Mouse (Mus musculus) CH12.LX (cell line): ENCODE measurements around the gene Ppp2r3a. TPM values are rescaled to one million over a fixed set of nuclear protein-coding genes. Genes with fewer than 3 reads are reported as not detected.

Source experiments
- DNase-seq: peaks from one replicate; pipeline ENCODE4 v3.0.0-alpha.2; 2013; ENCODE audit errors: extremely low read depth
- H3K27ac ChIP-seq: 2 replicates; pipeline ENCODE4 v1.5.1; 2012; ENCODE audit warnings: low read depth, mild to moderate bottlenecking, control low read depth, moderate library complexity; ENCODE audit not compliant: insufficient read depth
- H3K27me3 ChIP-seq: replicated peaks from 2 replicates; pipeline ENCODE3; 2012; ENCODE audit warnings: inconsistent platforms
- H3K36me3 ChIP-seq, 2 experiments: replicated peaks in 1 of 2; 2 replicates each; pipeline versions ENCODE3 to v1.6.1; 2012; ENCODE audit warnings: inconsistent platforms in 1 of 2, low read length in 1 of 2, mild to moderate bottlenecking in 1 of 2, mixed read lengths in 1 of 2, moderate library complexity in 1 of 2; ENCODE audit not compliant: control insufficient read depth in 1 of 2, insufficient read depth in 1 of 2
- H3K4me1 ChIP-seq, 2 experiments: 2 replicates each; pipeline ENCODE4 v1.6.1; 2012; ENCODE audit warnings: inconsistent platforms in 1 of 2, moderate library complexity in 1 of 2; ENCODE audit not compliant: insufficient read depth in 2 of 2, control insufficient read depth in 1 of 2
- H3K4me2 ChIP-seq: 2 replicates; pipeline ENCODE4 v1.6.1; 2012; ENCODE audit warnings: low read depth, mild to moderate bottlenecking, control low read depth; ENCODE audit not compliant: poor library complexity, insufficient read depth, severe bottlenecking
- H3K4me3 ChIP-seq, 3 experiments: fragments of 150-350 bp in 1 of 3; sonication (generic) in 1 of 3; replicated peaks in 1 of 3; 2 replicates each; pipeline versions ENCODE3 to v1.5.1; 2011 to 2012; ENCODE audit warnings: low read depth in 2 of 3, low read length in 2 of 3, mild to moderate bottlenecking in 2 of 3, moderate library complexity in 2 of 3, control low read depth in 1 of 3, improper control_type of control experiment in 1 of 3, inconsistent platforms in 1 of 3, mixed read lengths in 1 of 3; ENCODE audit not compliant: poor library complexity in 1 of 3
- H3K79me2 ChIP-seq: replicated peaks from 2 replicates; pipeline ENCODE4 v1.6.1; 2012; ENCODE audit warnings: mild to moderate bottlenecking, moderate library complexity; ENCODE audit not compliant: control insufficient read depth, poor library complexity, insufficient read depth, severe bottlenecking; ENCODE audit errors: extremely low read depth
- H3K9ac ChIP-seq: 2 replicates; pipeline ENCODE4 v1.6.1; 2012; ENCODE audit warnings: low read depth, mild to moderate bottlenecking, control low read depth, moderate library complexity; ENCODE audit not compliant: insufficient read depth
- H3K9me3 ChIP-seq: replicated peaks from 2 replicates; pipeline ENCODE3; 2012; ENCODE audit warnings: low read length, inconsistent platforms, mixed read lengths
- BHLHE40 ChIP-seq: IDR thresholded peaks from 2 replicates; pipeline ENCODE4 v1.6.1; 2011; ENCODE audit warnings: mild to moderate bottlenecking, low read depth, low read length, improper control_type of control experiment
- CHD1 ChIP-seq: IDR thresholded peaks from 2 replicates; pipeline ENCODE4 v1.6.1; 2012; ENCODE audit warnings: low read depth, low read length, improper control_type of control experiment, inconsistent platforms
- CHD2 ChIP-seq: IDR thresholded peaks from 2 replicates; pipeline ENCODE4 v1.6.1; 2011; ENCODE audit warnings: low read length, improper control_type of control experiment
- EP300 ChIP-seq: IDR thresholded peaks from 2 replicates; pipeline ENCODE4 v1.6.1; 2011; ENCODE audit warnings: low read length, improper control_type of control experiment
- ETS1 ChIP-seq: conservative IDR thresholded peaks from 2 replicates; pipeline ENCODE4 v1.6.1; 2012; ENCODE audit warnings: low read depth, mild to moderate bottlenecking, inconsistent platforms, low read length, improper control_type of control experiment, moderate library complexity
- GABPA ChIP-seq: IDR thresholded peaks from 2 replicates; pipeline ENCODE4 v1.6.1; 2012; ENCODE audit warnings: low read depth, low read length, improper control_type of control experiment, inconsistent platforms; ENCODE audit not compliant: insufficient replicate concordance
- HCFC1 ChIP-seq: IDR thresholded peaks from 2 replicates; pipeline ENCODE4 v1.6.1; 2012; ENCODE audit warnings: low read depth, mild to moderate bottlenecking, inconsistent platforms, low read length, improper control_type of control experiment
- IRF4 ChIP-seq: IDR thresholded peaks from 2 replicates; pipeline ENCODE4 v1.6.1; 2014; ENCODE audit warnings: low read depth, mild to moderate bottlenecking, inconsistent platforms, low read length, improper control_type of control experiment
- JUN ChIP-seq: IDR thresholded peaks from 2 replicates; pipeline ENCODE4 v1.6.1; 2011; ENCODE audit warnings: low read depth, mild to moderate bottlenecking, low read length, improper control_type of control experiment, moderate library complexity; ENCODE audit not compliant: insufficient read depth
- JUND ChIP-seq: conservative IDR thresholded peaks from 2 replicates; pipeline ENCODE4 v1.6.1; 2011; ENCODE audit warnings: low read depth, low read length, improper control_type of control experiment
- KAT2A ChIP-seq: IDR thresholded peaks from 2 replicates; pipeline ENCODE4 v1.6.1; 2012; ENCODE audit warnings: low read length, improper control_type of control experiment, inconsistent platforms; ENCODE audit not compliant: insufficient replicate concordance
- MAZ ChIP-seq: IDR thresholded peaks from 2 replicates; pipeline ENCODE4 v1.6.1; 2012; ENCODE audit warnings: low read depth, mild to moderate bottlenecking, inconsistent platforms, low read length, improper control_type of control experiment, moderate library complexity
- MYC ChIP-seq: IDR thresholded peaks from 2 replicates; pipeline ENCODE4 v1.6.1; 2011; ENCODE audit warnings: low read depth, mild to moderate bottlenecking, improper control_type of control experiment, low read length
- NELFE ChIP-seq: IDR thresholded peaks from 2 replicates; pipeline ENCODE4 v1.6.1; 2011; ENCODE audit warnings: low read depth, low read length, improper control_type of control experiment
- RAD21 ChIP-seq: IDR thresholded peaks from 2 replicates; pipeline ENCODE4 v1.6.1; 2011; ENCODE audit warnings: low read depth, mild to moderate bottlenecking, low read length, improper control_type of control experiment, moderate library complexity
- RCOR1 ChIP-seq: conservative IDR thresholded peaks from 2 replicates; pipeline ENCODE4 v1.6.1; 2012; ENCODE audit warnings: low read depth, mild to moderate bottlenecking, inconsistent platforms, low read length, improper control_type of control experiment
- TBP ChIP-seq: conservative IDR thresholded peaks from 2 replicates; pipeline ENCODE4 v1.6.1; 2011; ENCODE audit warnings: low read depth, low read length, improper control_type of control experiment
- TCF12 ChIP-seq: IDR thresholded peaks from 2 replicates; pipeline ENCODE4 v1.6.1; 2014; ENCODE audit warnings: low read depth, mild to moderate bottlenecking, inconsistent platforms, low read length, improper control_type of control experiment
- UBTF ChIP-seq: IDR thresholded peaks from 2 replicates; pipeline ENCODE4 v1.6.1; 2012; ENCODE audit warnings: low read depth, mild to moderate bottlenecking, inconsistent platforms, low read length, improper control_type of control experiment, moderate library complexity
- USF1 ChIP-seq: IDR thresholded peaks from 2 replicates; pipeline ENCODE4 v1.6.1; 2014; ENCODE audit warnings: low read depth, mild to moderate bottlenecking, inconsistent platforms, low read length, improper control_type of control experiment
- USF2 ChIP-seq: conservative IDR thresholded peaks from 2 replicates; pipeline ENCODE4 v1.6.1; 2011; ENCODE audit warnings: low read depth, low read length, improper control_type of control experiment
- ZC3H11A ChIP-seq: IDR thresholded peaks from 2 replicates; pipeline ENCODE4 v1.6.1; 2012; ENCODE audit warnings: low read depth, mild to moderate bottlenecking, inconsistent platforms, low read length, improper control_type of control experiment
- ZMIZ1 ChIP-seq: IDR thresholded peaks from 2 replicates; pipeline ENCODE4 v1.6.1; 2012; ENCODE audit warnings: low read depth, mild to moderate bottlenecking, inconsistent platforms, low read length, improper control_type of control experiment
- dilution Hi-C: fragments of 300-500 bp; cut with MboI; formaldehyde crosslinking; loops from 2 replicates; pipeline ENCODE4 v1.14.3; 2020; ENCODE audit warnings: low sequenced_read_pairs; ENCODE audit not compliant: extremely low pct_unique_long_range_greater_than_20kb, extremely low pct_ligation_motif_present
- in situ Hi-C: fragments of 300-500 bp; cut with MboI; formaldehyde crosslinking; loops from 3 replicates; pipeline ENCODE4 v1.14.3; 2019; ENCODE audit warnings: low sequenced_read_pairs, low pct_ligation_motif_present, low pct_unique_long_range_greater_than_20kb, mixed read lengths
- polyA plus RNA-seq: library from polyadenylated mRNA; unstranded; fragments of >175 nt; gene quantifications from 2 replicates; pipeline ENCODE4 v1.2.1, GENCODE M21; 2012; ENCODE audit warnings: low read depth; ENCODE audit not compliant: insufficient read length
- total RNA-seq, 2 experiments: library from RNA; depleted of rRNA; stranded (reverse); fragments of 300-350 nt in 1 of 2; fragments of >200 nt in 1 of 2; gene quantifications; 2 replicates each; pipeline ENCODE4 v1.2.3; 2012 to 2014

Gene Ppp2r3a
- total and polyA plus RNA-seq, 3 experiments: 1.2 to 2.1 (median 1.8) TPM

- no peak for DNase-seq
- TF ChIP-seq UBTF (no peak), GABPA (no peak), JUND (no peak), RAD21 (no peak), NELFE (no peak), EP300 (no peak)
- no peaks in the 10 kb centered on the region for H3K4me1 ChIP-seq
- no peaks in the 10 kb centered on the region for H3K9me3 ChIP-seq
- H3K4me2 ChIP-seq: no peak overlapping the region
- dilution Hi-C loops: no loop called here
- H3K27ac ChIP-seq: no peak overlapping the region
- H3K36me3 ChIP-seq: no peaks in the 10 kb centered on the region
- no peaks in the 10 kb centered on the region for H3K27me3 ChIP-seq
- in situ Hi-C loops: no loop called here
- H3K4me3 ChIP-seq: no peak overlapping the region
- H3K79me2 ChIP-seq: no peaks in the 10 kb centered on the region
- no peak overlapping the region for H3K9ac ChIP-seq
Observed at GRCm38 (mm10) chr9:101281906-101282305, 30.3 kb upstream of the Ppp2r3a start.

GRCm38 (mm10) chr9:101281326-101281725, 29.7 kb upstream of the Ppp2r3a start:
- TF ChIP-seq USF2: no peak
- no peak for TF ChIP-seq EP300
- TF ChIP-seq IRF4: no peak
- no peak for TF ChIP-seq NELFE
- TF ChIP-seq ZMIZ1: no peak
- no peak for TF ChIP-seq JUND
- TF ChIP-seq ETS1: no peak
- no peak for TF ChIP-seq USF1
- TF ChIP-seq JUN: no peak
- dilution Hi-C loops (no loop called here), in situ Hi-C loops (no loop called here)
- Histone ChIP-seq H3K4me1 (no peaks in the 10 kb centered on the region), H3K79me2 (no peaks in the 10 kb centered on the region), H3K36me3 (no peaks in the 10 kb centered on the region), H3K9ac (no peak overlapping the region), H3K9me3 (no peaks in the 10 kb centered on the region), H3K27ac (no peak overlapping the region), H3K27me3 (no peaks in the 10 kb centered on the region), H3K4me3 (no peak overlapping the region), H3K4me2 (no peak overlapping the region)
- no peak for DNase-seq

GRCm38 (mm10) chr9:101280867-101281266, 29.3 kb upstream of the Ppp2r3a start:
- no peak overlapping the region for H3K4me3 ChIP-seq
- in situ Hi-C loops: no loop called here
- H3K9ac ChIP-seq: no peak overlapping the region
- no peaks in the 10 kb centered on the region for H3K27me3 ChIP-seq
- H3K36me3 ChIP-seq: no peaks in the 10 kb centered on the region
- H3K27ac ChIP-seq: no peak overlapping the region
- no peak for DNase-seq
- H3K9me3 ChIP-seq: no peaks in the 10 kb centered on the region
- TF ChIP-seq CHD2: no peak
- no peak for TF ChIP-seq ZC3H11A
- no peak for TF ChIP-seq TBP
- TF ChIP-seq CHD1: no peak
- TF ChIP-seq BHLHE40: no peak
- TF ChIP-seq ETS1: no peak
- TF ChIP-seq TCF12: no peak
- TF ChIP-seq NELFE: no peak
- no peak for TF ChIP-seq MAZ
- TF ChIP-seq GABPA: no peak
- TF ChIP-seq RCOR1: no peak
- no peak for TF ChIP-seq KAT2A
- no peak for TF ChIP-seq EP300
- TF ChIP-seq MYC: no peak
- no peak for TF ChIP-seq HCFC1
- TF ChIP-seq, all 38 proteins: peak for 0
- no peaks in the 10 kb centered on the region for H3K4me1 ChIP-seq
- no peak overlapping the region for H3K4me2 ChIP-seq
- dilution Hi-C loops: no loop called here
- no peaks in the 10 kb centered on the region for H3K79me2 ChIP-seq
